Mouse (Mus musculus) heart, postnatal 0 days (tissue): ENCODE data around the gene Lrrc72. TPM values are rescaled to one million over a fixed set of nuclear protein-coding genes. Genes with fewer than 3 reads are reported as not detected.

ENCODE experiments used
- ATAC-seq: fragments of 200-750 bp; cut with Nextera tagmentation; 2 replicates; pipeline ENCODE4 v1.8.0; 2017; ENCODE audit warnings: low read depth, moderate number of reproducible peaks, moderate library complexity; ENCODE audit not compliant: insufficient read depth
- DNase-seq: peaks from one replicate; pipeline ENCODE4 v3.0.0-alpha.2; 2016; ENCODE audit warnings: low spot score
- H3K27ac ChIP-seq: fragments of 300-500 bp; sonication (generic); 2 replicates; pipeline ENCODE4 v1.5.1; 2014; ENCODE audit warnings: low read depth, mild to moderate bottlenecking
- H3K27me3 ChIP-seq: fragments of 300-500 bp; sonication (generic); 2 replicates; pipeline ENCODE4 v1.6.1; 2014; ENCODE audit warnings: low read length, mixed read lengths; ENCODE audit not compliant: control insufficient read depth, insufficient read depth
- H3K36me3 ChIP-seq: fragments of 300-500 bp; sonication (generic); replicated peaks from 2 replicates; pipeline ENCODE4 v1.6.1; 2014; ENCODE audit warnings: low read length, mixed read lengths; ENCODE audit not compliant: control insufficient read depth, insufficient read depth
- H3K4me1 ChIP-seq: fragments of 300-500 bp; sonication (generic); 2 replicates; pipeline ENCODE4 v1.6.1; 2014; ENCODE audit warnings: antibody characterized with exemption; ENCODE audit not compliant: control insufficient read depth, insufficient read depth
- H3K4me2 ChIP-seq: fragments of 300-500 bp; sonication (generic); 2 replicates; pipeline ENCODE4 v1.6.1; 2014; ENCODE audit warnings: low read depth, mild to moderate bottlenecking, low read length, moderate library complexity
- H3K4me3 ChIP-seq: fragments of 300-500 bp; sonication (generic); 2 replicates; pipeline ENCODE4 v1.5.1; 2014; ENCODE audit warnings: low read depth, low read length
- H3K9ac ChIP-seq: fragments of 300-500 bp; sonication (generic); replicated peaks from 2 replicates; pipeline ENCODE4 v1.6.1; 2014; ENCODE audit warnings: low read depth, low read length, mixed read lengths
- H3K9me3 ChIP-seq: fragments of 300-500 bp; sonication (generic); replicated peaks from 2 replicates; pipeline ENCODE4 v1.6.1; 2016; ENCODE audit warnings: low read length; ENCODE audit not compliant: control insufficient read depth
- CTCF ChIP-seq: IDR thresholded peaks from 2 replicates; pipeline ENCODE4 v1.5.1; 2016; ENCODE audit warnings: antibody characterized with exemption, control low read depth, low read depth
- EP300 ChIP-seq: IDR thresholded peaks from 2 replicates; pipeline ENCODE4 v1.6.1; 2016; ENCODE audit warnings: antibody characterized with exemption, low read depth
- WGBS: fragments of 180-500 bp; shearing (Covaris S2); extraction: QIAGEN DNeasy Blood & Tissue Kit; methylation state at CpG from one replicate; pipeline ENCODE4 v1.1.7; 2014; 5-methylcytosine and 5-hydroxymethylcytosine counted together
- polyA plus RNA-seq: library from polyadenylated mRNA; unstranded; fragments of >200 nt; fragmentation: Nextera tagmentation; extraction: Ambion mirVana; gene quantifications from 2 replicates; pipeline ENCODE4 v1.2.1, GENCODE M21; 2015
- total RNA-seq: library from RNA; depleted of rRNA; stranded (reverse); fragments of >200 nt; gene quantifications from 2 replicates; pipeline ENCODE4 v1.2.3, GENCODE M21; 2014; ENCODE audit warnings: low replicate concordance

Gene Lrrc72
- total and polyA plus RNA-seq, 2 experiments from 2014 or later, result not detected

- peaks cover 78% of the 10 kb centered on the region for H3K36me3 ChIP-seq
- no peaks in the 10 kb centered on the region for H3K9me3 ChIP-seq
- no peak for TF ChIP-seq EP300
- TF ChIP-seq CTCF, result no peak
These were observed 62.9 kb downstream of the Lrrc72 start for GRCm38 (mm10) chr12:36190343-36190742.

GRCm38 (mm10) chr12:36189610-36190009, 63.6 kb downstream of the Lrrc72 start:
- Histone ChIP-seq H3K4me2 (no peak overlapping the region), H3K4me1 (no peaks in the 10 kb centered on the region)
- 94% methylated on average over 3 of the region's 3 CpGs for WGBS

More at GRCm38 (mm10) chr12:36190343-36190742, 62.9 kb downstream of the Lrrc72 start:
- Histone ChIP-seq H3K4me1 (no peaks in the 10 kb centered on the region), H3K4me3 (no peak overlapping the region), H3K4me2 (no peak overlapping the region), H3K9ac (no peak overlapping the region), H3K27me3 (no peaks in the 10 kb centered on the region), H3K27ac (no peak overlapping the region)
- ATAC-seq (no peak), DNase-seq (no peak)
- WGBS, result 86% methylated on average over 5 of the region's 5 CpGs

GRCm38 (mm10) chr12:36187081-36187480, 66.1 kb downstream of the Lrrc72 start:
- H3K27me3 ChIP-seq, result no peaks in the 10 kb centered on the region
- peaks cover 83% of the 10 kb centered on the region for H3K36me3 ChIP-seq
- H3K9me3 ChIP-seq, result no peaks in the 10 kb centered on the region
- H3K27ac ChIP-seq, result no peak overlapping the region
- no peak overlapping the region for H3K4me2 ChIP-seq
- no peak overlapping the region for H3K9ac ChIP-seq
- no peak for TF ChIP-seq CTCF
- no peak for TF ChIP-seq EP300
- H3K4me1 ChIP-seq, result no peaks in the 10 kb centered on the region
- ATAC-seq, result no peak
- no peak overlapping the region for H3K4me3 ChIP-seq
- DNase-seq, result no peak
- WGBS, result 66% methylated on average over 6 of the region's 6 CpGs

More at GRCm38 (mm10) chr12:36189610-36190009, 63.6 kb downstream of the Lrrc72 start:
- Histone ChIP-seq H3K9me3 (no peaks in the 10 kb centered on the region), H3K4me3 (no peak overlapping the region), H3K36me3 (peaks cover 75% of the 10 kb centered on the region), H3K27me3 (no peaks in the 10 kb centered on the region), H3K27ac (no peak overlapping the region), H3K9ac (no peak overlapping the region)
- TF ChIP-seq CTCF (no peak), EP300 (no peak)
- ATAC-seq (no peak), DNase-seq (no peak)

- Histone ChIP-seq H3K9ac (no peak overlapping the region), H3K4me2 (no peak overlapping the region), H3K9me3 (no peaks in the 10 kb centered on the region), H3K4me3 (no peak overlapping the region), H3K27ac (peak overlapping the region; percentile 68), H3K27me3 (no peaks in the 10 kb centered on the region), H3K36me3 (peaks cover 58% of the 10 kb centered on the region), H3K4me1 (no peaks in the 10 kb centered on the region)
- TF ChIP-seq CTCF (no peak), EP300 (no peak)
- DNase-seq (peak; percentile 30), ATAC-seq (peak; percentile 81)
- 48% methylated on average over 6 of the region's 6 CpGs for WGBS
These were observed 70.6 kb downstream of the Lrrc72 start for GRCm38 (mm10) chr12:36182570-36182969.

- Histone ChIP-seq H3K4me1 (no peaks in the 10 kb centered on the region), H3K4me3 (no peak overlapping the region), H3K9ac (no peak overlapping the region), H3K27me3 (no peaks in the 10 kb centered on the region), H3K4me2 (no peak overlapping the region), H3K9me3 (no peaks in the 10 kb centered on the region), H3K36me3 (peaks cover 62% of the 10 kb centered on the region), H3K27ac (no peak overlapping the region)
- DNase-seq, result no peak
- ATAC-seq, result no peak
- WGBS, result 93% methylated on average over 5 of the region's 5 CpGs
- TF ChIP-seq CTCF (no peak), EP300 (no peak)
These were observed 76.0 kb downstream of the Lrrc72 start for GRCm38 (mm10) chr12:36177227-36177626.

GRCm38 (mm10) chr12:36165299-36165698, 87.9 kb downstream of the Lrrc72 start:
- Histone ChIP-seq H3K27ac (no peak overlapping the region), H3K4me3 (no peak overlapping the region), H3K9me3 (no peaks in the 10 kb centered on the region), H3K36me3 (peaks cover 21% of the 10 kb centered on the region), H3K4me2 (no peak overlapping the region), H3K4me1 (peaks cover 19% of the 10 kb centered on the region; the same call in 1 of the 2 replicates), H3K9ac (no peak overlapping the region), H3K27me3 (no peaks in the 10 kb centered on the region)
- 87% methylated on average over 1 of the region's 1 CpGs for WGBS
- DNase-seq (no peak), ATAC-seq (no peak)
- TF ChIP-seq EP300 (no peak), CTCF (no peak)
